Mouse (Mus musculus) bone marrow, adult 2 months (tissue): ENCODE results near the gene Narf.

ENCODE experiments used
- CTCF ChIP-seq: fragments of 200-500 bp; IDR thresholded peaks from 2 replicates; pipeline ENCODE4 v1.5.1; 2011; ENCODE audit warnings: low read length, control low read depth; ENCODE audit not compliant: control insufficient read depth, insufficient read depth
- POLR2A ChIP-seq: fragments of 200-500 bp; IDR thresholded peaks from 2 replicates; pipeline ENCODE4 v1.6.1; 2011; ENCODE audit warnings: low read depth, mild to moderate bottlenecking, control low read depth, low read length, borderline replicate concordance; ENCODE audit not compliant: control insufficient read depth

- TF ChIP-seq CTCF, result no peak
- TF ChIP-seq POLR2A, result no peak
These were observed 15.6 kb upstream of the Narf start for GRCm38 (mm10) chr11:121221321-121222010.
